ENCODE assay signal across 9 mouse cellular contexts in genomic region chr6:48552918-48553317, GRCm38 (mm10). TPM values are rescaled to one million over a fixed set of nuclear protein-coding genes. Genes with fewer than 3 reads are reported as not detected.
DNase-seq lines count a peak whose midpoint lies in the region; ATAC-seq and TF ChIP-seq lines count a peak whose summit lies in the region.
"Had no signal": no experiment of that assay in that cellular context is flagged by ENCODE, and none has a peak within 500 bp of the region (broad histone marks: within the 10 kb centered on the region; RNA-seq: fewer than 3 reads in every experiment).

No protein-coding gene starts in this region.

- no peak for TF ChIP-seq CTCF in cerebellum, adult 2 months (IDR thresholded peaks at IDR 0.05; ENCODE audit: borderline replicate concordance, insufficient read depth, low read depth, low read length)

- 73% methylated on average over 4 of the region's 4 CpGs for WGBS in cerebellum, adult 2 months

- no peak overlapping the region for H3K27ac ChIP-seq in cerebellum, adult 2 months (ENCODE audit: insufficient read depth, low read length)

- TF ChIP-seq POLR2A in cerebellum, adult 2 months (IDR thresholded peaks at IDR 0.05; ENCODE audit: borderline replicate concordance, insufficient read depth, low read length) = no peak

- H3K4me3 ChIP-seq in cerebellum, adult 2 months (replicated peaks; ENCODE audit: insufficient read depth, low read depth, low read length) = no peak overlapping the region

- H3K4me1 ChIP-seq in cerebellum, adult 2 months (ENCODE audit: control insufficient read depth, insufficient read depth, low read length) = peaks cover 8% of the 10 kb centered on the region; the same call in 1 of the 2 replicates

- intact Hi-C loops in gastrocnemius, postnatal 36 days (cut with DNase I) = loop anchor here (5.0 kb wide), 1 partner anchor 39 kb away; the partner anchor contains the start of genes Gm44965 and Repin1

- DNase-seq in cerebellum, adult 9-10 months = peak; percentile 45
- no peak for DNase-seq in cerebellum, postnatal 14 days
- peak; percentile 50 to 77 for DNase-seq in spleen, postnatal 4 days (ENCODE audit: low spot score in 2 of 2)
- DNase-seq in spleen, adult 12 weeks (ENCODE audit: low spot score) = no peak
- DNase-seq in lung, postnatal 10 days = peak; percentile 37
- no peak for DNase-seq in cerebellum, adult 2 months
- DNase-seq in gastrocnemius, postnatal 36 days = no peak

- no peaks in the 10 kb centered on the region for H3K27me3 ChIP-seq in cerebellum, adult 2 months (ENCODE audit: control insufficient read depth, insufficient read depth, low read length)

- ATAC-seq in erythroblast, adult 5-6 weeks (replicated peaks; ENCODE audit: low FRiP score, poor library complexity, severe bottlenecking) = no peak

RNA-seq across cellular contexts. Expression of gene Lrrc61, which starts 1.7 kb away (rescaled TPM):
- 2.3 and 8.4 TPM in 2 replicates for total RNA-seq in erythroblast, adult 5-6 weeks (2015; ENCODE audit: low replicate concordance)
- total RNA-seq in erythroblast, adult 5-6 weeks (2017; ENCODE audit: low replicate concordance) = 0.94 and 10.3 TPM in 2 replicates
- 30.0 and 33.1 TPM in 2 replicates for polyA plus RNA-seq in cerebellum, adult 2 months (2012; rRNA removed)
- total RNA-seq in gastrocnemius, postnatal 36 days (2021) = 10 to 100 TPM; 13.9 to 17.1 TPM

RNA-seq across cellular contexts. Expression of gene Atp6v0e2, which starts 15.5 kb away (rescaled TPM):
- total RNA-seq in erythroblast, adult 5-6 weeks (2015; ENCODE audit: low replicate concordance) = not detected in 2 replicates
- not detected in 2 replicates for total RNA-seq in erythroblast, adult 5-6 weeks (2017; ENCODE audit: low replicate concordance)
- polyA plus RNA-seq in cerebellum, adult 2 months (2012; rRNA removed) = 459 and 460 TPM in 2 replicates
- 10 to 100 TPM; 39.4 to 51.3 TPM for total RNA-seq in gastrocnemius, postnatal 36 days (2021)

RNA-seq across cellular contexts. Expression of gene Rarres2, which starts 19.7 kb away (rescaled TPM):
- total RNA-seq in erythroblast, adult 5-6 weeks (2015; ENCODE audit: low replicate concordance) = not detected in 2 replicates
- not detected in 2 replicates for total RNA-seq in erythroblast, adult 5-6 weeks (2017; ENCODE audit: low replicate concordance)
- 13.7 and 21.6 TPM in 2 replicates for polyA plus RNA-seq in cerebellum, adult 2 months (2012; rRNA removed)
- 10 to 100 TPM; 15.5 to 19.0 TPM for total RNA-seq in gastrocnemius, postnatal 36 days (2021)

RNA-seq across cellular contexts. Expression of gene Gm45021, which starts 36.5 kb away (rescaled TPM):
- total RNA-seq in erythroblast, adult 5-6 weeks (2015; ENCODE audit: low replicate concordance) = not detected in 2 replicates
- total RNA-seq in erythroblast, adult 5-6 weeks (2017; ENCODE audit: low replicate concordance) = not detected in 2 replicates
- not detected in 2 replicates for polyA plus RNA-seq in cerebellum, adult 2 months (2012; rRNA removed)
- total RNA-seq in gastrocnemius, postnatal 36 days (2021) = not detected
- total RNA-seq: layer of hippocampus, postnatal 10 days had no signal

RNA-seq across cellular contexts. Expression of gene Repin1, which starts 40.8 kb away (rescaled TPM):
- 2.3 TPM in 2 replicates for total RNA-seq in erythroblast, adult 5-6 weeks (2015; ENCODE audit: low replicate concordance)
- 3.9 TPM in 1 of 2 replicates, not detected in the other for total RNA-seq in erythroblast, adult 5-6 weeks (2017; ENCODE audit: low replicate concordance)
- 98.5 and 109 TPM in 2 replicates for polyA plus RNA-seq in cerebellum, adult 2 months (2012; rRNA removed)
- total RNA-seq in gastrocnemius, postnatal 36 days (2021) = 10 to 100 TPM; 19.4 to 29.3 TPM

Comparison
In these comparisons a context has a peak if more than half of its experiments do, and no peak if none do; other contexts are left out.
1. DNase-seq: peak in cerebellum, adult 9-10 months (single experiment), spleen, postnatal 4 days (2 of 2) and lung, postnatal 10 days (single experiment); none in cerebellum, postnatal 14 days (0 of 2), spleen, adult 12 weeks (single experiment), cerebellum, adult 2 months (0 of 2) and gastrocnemius, postnatal 36 days (0 of 2).
2. RNA of gene Atp6v0e2, which starts 15.5 kb away (total RNA-seq): 39.4 to 51.3 TPM in gastrocnemius, postnatal 36 days; not detected in erythroblast, adult 5-6 weeks; every median in the first group is over 10 times any median in the second.
3. RNA of gene Rarres2, which starts 19.7 kb away (total RNA-seq): 15.5 to 19.0 TPM in gastrocnemius, postnatal 36 days; not detected in erythroblast, adult 5-6 weeks; every median in the first group is over 10 times any median in the second.